Mouse (Mus musculus): ENCODE measurements around the gene Dpf2.

- peak; percentile 62 for TF ChIP-seq EP300 (IDR thresholded peaks at IDR 0.05)
- no peak for TF ChIP-seq CTCF (IDR thresholded peaks at IDR 0.05)
Measured at GRCm38 (mm10) chr19:5922119-5922942, 9.5 kb upstream of the Dpf2 start.

Measured in lung, postnatal 0 days (tissue).